Mouse (Mus musculus): ENCODE results near the gene Pip5k1b.
A peak's percentile ranks its signal among the peaks of the same experiment; 100 is the strongest.

Gene Pip5k1b

GRCm38 (mm10) chr19:24469216-24469615 lies 86.5 kb downstream of the Pip5k1b start:
- DNase-seq = no peak

GRCm38 (mm10) chr19:24468616-24469015 lies 87.1 kb downstream of the Pip5k1b start:
- no peak for DNase-seq

GRCm38 (mm10) chr19:24463011-24463410 lies 92.7 kb downstream of the Pip5k1b start:
- no peak for DNase-seq

GRCm38 (mm10) chr19:24456591-24457231 lies 99.0 kb downstream of the Pip5k1b start:
- DNase-seq = peak; percentile 58 to 60

GRCm38 (mm10) chr19:24455249-24455960 lies 100.3 kb downstream of the Pip5k1b start:
- DNase-seq = no peak

DNA sequence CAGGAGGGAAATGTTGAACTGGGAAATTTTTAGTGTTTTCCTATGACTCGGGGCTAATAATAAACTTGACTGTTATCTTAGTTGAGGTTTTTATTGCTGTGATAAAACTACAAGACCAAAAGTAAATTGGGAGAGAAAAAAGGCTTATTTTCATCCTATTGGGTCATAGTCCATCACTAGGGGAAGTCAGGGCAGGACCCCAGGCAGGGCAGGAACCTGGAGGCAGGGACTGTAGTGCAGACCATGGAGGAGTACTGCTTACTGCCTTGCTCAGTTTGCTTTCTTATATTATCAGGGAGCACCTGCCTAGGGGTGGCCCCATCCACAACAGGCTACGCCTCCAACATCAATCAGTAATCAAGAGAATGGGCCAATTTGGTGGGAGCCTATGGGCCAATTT lies 101.2 kb downstream of the Pip5k1b start:
- DNase-seq = no peak

- peak; percentile 29 to 39 for DNase-seq
These were observed 102.3 kb downstream of the Pip5k1b start for GRCm38 (mm10) chr19:24453379-24453778.

DNA sequence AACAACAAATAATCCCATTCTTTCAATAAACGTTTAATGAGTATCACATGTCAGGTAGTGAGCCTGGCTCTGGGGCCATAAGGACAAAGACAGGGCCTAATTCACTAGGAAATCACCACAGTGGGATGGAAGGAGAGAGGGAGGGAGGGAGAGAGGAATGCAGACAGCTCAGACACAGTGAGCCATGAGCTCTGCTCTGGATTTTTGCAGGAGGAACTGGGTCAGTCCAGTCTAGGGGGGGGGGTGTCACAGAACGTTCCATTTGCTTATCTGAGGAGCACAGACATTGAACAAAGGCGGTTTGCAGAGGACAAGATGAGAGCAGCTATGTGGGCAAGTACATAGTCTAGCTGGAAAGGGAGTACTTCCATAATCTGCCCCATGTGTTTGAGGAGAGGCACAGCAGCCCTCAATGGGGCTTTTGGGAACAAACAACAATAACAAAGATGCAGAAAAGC lies 103.2 kb downstream of the Pip5k1b start:
- DNase-seq = peak; percentile 44 to 50

GRCm38 (mm10) chr19:24451626-24452025 lies 104.0 kb downstream of the Pip5k1b start:
- DNase-seq = no peak

GRCm38 (mm10) chr19:24450740-24451139 lies 104.9 kb downstream of the Pip5k1b start:
- no peak for DNase-seq

- DNase-seq = no peak
These were observed 111.3 kb downstream of the Pip5k1b start for GRCm38 (mm10) chr19:24444322-24444721.

DNA sequence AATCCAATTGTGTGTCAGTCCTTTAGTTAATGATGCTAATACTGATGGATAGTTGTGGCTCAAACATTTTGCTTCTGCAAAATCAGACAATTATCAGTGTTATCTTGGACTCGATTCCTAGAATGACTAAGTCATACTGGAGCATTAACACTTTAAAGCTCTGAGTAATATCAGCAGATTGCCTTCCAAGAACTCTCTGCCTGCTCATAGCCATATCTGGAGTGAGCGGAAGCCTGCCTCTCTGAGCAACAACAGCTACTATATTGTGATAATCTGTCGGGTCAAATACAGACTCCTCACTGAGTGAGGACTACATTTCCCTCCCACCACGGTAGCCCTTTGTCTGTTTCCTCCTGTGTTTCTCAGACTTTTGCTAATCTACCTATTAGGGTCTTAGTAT lies 116.0 kb downstream of the Pip5k1b start:
- no peak for DNase-seq

- peak; percentile 78 for DNase-seq
These were observed 121.4 kb downstream of the Pip5k1b start for GRCm38 (mm10) chr19:24434291-24434690.

DNA sequence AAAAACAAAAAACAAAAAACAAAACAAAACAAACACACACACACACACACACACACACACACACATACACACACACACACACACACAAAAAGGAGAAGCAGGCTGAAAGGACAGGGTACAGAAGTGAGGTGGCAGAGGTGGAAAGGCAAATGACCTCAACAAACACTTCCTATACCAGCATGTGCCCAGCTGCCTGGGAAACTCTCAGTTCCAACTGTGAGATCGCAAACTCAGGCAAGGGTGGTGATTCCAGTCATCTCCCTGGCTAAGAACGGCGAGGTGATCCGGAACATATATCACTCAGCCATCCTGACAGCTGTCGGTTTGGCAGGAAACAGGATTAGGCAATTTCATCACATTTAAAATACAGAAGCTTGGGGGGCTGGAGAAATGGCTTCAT lies 123.2 kb downstream of the Pip5k1b start:
- DNase-seq = no peak

GRCm38 (mm10) chr19:24431381-24431780 lies 124.3 kb downstream of the Pip5k1b start:
- no peak for DNase-seq

DNA sequence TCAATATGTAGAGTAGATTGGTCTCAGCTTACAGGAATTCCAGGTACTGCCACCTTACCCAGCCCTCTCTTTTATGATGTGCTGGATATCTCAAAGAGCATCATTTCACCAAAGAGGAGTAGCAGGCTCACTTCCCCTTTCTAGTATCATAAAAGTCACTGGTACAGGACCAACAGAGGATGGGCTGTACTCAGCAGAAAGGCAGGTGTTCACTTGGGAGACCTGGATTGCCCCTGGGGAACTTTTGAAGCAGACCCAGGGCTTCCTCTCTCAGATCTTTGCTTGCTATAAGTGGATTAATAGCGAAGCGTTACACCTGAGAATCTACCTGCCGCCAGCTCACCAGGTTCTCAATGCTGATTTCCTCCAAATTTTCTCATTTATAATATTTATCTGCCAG lies 127.7 kb downstream of the Pip5k1b start:
- no peak for DNase-seq

DNA sequence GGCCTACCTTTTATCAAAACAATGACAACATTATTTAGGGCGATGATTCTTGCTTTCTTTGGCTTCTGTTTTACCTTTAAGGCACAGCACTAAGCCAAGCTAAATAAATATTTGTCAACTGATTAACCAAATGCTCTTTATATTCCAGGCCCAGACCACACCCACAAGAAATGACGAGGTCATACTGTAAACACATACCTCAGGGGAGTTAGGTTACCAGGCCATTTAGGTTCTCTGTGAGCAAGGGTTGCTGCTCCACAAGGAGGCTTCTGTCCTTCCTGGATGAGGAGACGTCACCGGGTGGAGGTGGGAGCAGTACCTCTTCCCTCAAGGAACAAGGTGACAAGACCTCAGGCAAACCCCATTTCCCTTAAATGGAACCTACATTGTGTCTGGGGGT lies 128.4 kb downstream of the Pip5k1b start:
- no peak for DNase-seq

DNA sequence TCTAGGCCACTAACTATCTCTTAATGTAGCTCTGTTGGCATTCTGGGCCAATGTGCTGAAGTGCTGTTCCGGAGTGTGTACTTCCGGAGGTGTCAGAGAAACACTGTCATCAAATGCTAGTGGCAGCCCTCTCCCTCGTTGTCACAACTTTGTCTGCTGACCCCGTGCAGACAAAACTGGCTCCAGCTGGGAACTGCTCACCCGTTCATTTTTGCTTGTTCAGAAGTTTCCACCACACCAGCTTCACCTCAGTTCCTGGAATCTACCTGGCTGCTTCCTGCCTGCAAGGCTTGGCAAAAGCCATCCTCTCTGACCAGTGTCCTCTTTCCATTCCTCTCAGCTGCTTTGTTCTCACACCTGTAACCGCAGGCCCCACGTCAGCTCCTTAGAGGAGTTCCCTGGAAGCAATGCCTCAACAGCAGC lies 128.9 kb downstream of the Pip5k1b start:
- no peak for DNase-seq

DNA sequence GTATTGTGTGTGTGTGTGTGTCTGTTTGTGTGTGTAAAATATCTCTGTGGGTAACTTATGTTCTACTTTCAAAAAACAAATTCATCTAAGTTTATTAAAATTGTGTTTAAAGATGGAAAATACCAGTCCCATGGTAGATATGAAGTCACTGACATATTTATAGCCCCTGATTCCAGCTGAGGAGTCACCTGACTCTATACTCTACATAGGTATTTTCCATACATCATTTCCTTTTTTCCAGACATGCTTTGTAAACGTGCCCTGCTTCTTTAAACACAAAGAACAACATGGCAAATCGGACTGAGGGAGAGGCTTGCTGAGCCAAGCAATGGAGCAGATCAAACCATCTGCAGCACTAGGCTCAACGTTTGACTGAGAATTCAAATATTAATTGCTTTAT lies 137.6 kb downstream of the Pip5k1b start:
- DNase-seq = no peak

- DNase-seq = no peak
These were observed 138.0 kb downstream of the Pip5k1b start for GRCm38 (mm10) chr19:24417659-24418004.

- DNase-seq = no peak
These were observed 138.6 kb downstream of the Pip5k1b start for GRCm38 (mm10) chr19:24416975-24417658.

DNA sequence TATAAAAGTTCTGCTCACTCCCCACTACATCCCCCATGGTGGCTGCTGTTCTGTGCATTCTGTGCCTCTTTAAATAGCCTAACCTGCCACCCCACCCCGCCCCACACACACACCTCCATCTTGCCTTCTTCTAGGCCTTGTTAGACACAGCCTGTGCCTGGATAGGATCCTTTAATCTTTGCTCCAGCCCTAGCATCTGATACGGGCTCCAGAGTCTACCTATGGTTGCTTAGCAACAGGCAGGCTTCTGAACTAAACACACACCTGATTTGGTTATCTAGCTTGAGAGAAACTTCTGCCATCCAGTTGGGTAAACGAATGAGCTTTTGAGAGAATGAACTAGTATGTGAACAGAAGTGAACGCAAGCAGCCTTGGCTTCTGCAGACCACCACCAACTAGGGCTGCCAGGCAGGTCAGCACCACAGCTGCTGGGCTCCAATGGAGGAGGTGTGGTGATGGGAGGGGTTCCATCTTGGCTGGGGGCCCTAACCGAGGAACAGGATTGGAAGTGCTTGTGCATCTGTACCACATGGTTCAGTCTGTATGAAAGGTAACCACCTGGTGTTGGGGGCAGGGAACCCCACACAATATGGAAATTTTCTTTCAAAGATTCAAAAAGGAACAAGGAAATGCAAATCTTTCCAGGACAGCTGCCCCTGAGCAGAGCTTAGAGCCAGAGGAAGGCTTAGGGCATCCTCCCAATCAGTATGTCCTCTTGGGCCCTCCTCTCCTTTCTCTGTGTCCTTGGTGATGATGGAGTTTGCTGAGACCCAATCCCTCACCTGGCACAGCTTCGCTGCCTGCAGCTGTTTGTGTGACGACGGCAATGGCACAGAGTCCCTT lies 139.7 kb downstream of the Pip5k1b start:
- DNase-seq = peak in 1 of 2 experiments; percentile 31
